Mouse (Mus musculus): Measurements from ENCODE around the gene Col1a1. TPM values are rescaled to one million over a fixed set of nuclear protein-coding genes. Genes with fewer than 3 reads are reported as not detected.

The Col1a1 gene
- polyA plus RNA-seq, 1 experiment from 2014 or later: 2.2 TPM

DNA sequence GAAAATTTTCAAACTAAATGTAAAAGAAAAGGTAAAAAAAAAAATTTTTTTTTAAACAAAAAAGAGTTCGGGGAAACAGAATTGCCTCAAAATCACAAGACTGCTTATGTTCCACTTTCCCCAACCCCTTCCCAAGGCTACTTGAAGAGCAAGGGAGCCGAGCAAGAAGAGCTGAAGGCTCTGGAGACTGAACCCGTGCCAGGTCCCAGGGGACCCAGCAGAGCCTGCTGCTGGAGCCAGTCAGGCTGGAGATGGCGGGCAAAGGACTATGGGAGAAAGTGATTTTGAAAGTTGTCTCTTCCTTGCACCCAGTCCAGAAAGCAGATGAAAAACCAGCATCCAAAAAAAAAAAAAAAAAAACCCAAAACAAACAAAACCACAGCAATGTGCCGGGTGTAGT, 49.8 kb downstream of the Col1a1 start:
- no peak for DNase-seq (ENCODE audit: low read depth, low spot score)
- CTCF ChIA-PET: interaction anchor here (1.3 kb wide), 1 partner anchor 14 kb away, joined by 6 read pairs; no protein-coding TSS in a partner anchor
- ATAC-seq: no peak
- no peak for TF ChIP-seq CTCF (IDR thresholded peaks at IDR 0.05)
- POLR2A ChIA-PET: interaction anchor here (0.7 kb wide), 1 partner anchor 34 kb away, joined by 7 read pairs; no protein-coding TSS in a partner anchor
- H3K27me3 ChIP-seq: no peaks in the 10 kb centered on the region
- in situ Hi-C loops (cut with MboI; ENCODE audit: low pct_unique_long_range_greater_than_20kb): no loop called here

DNA sequence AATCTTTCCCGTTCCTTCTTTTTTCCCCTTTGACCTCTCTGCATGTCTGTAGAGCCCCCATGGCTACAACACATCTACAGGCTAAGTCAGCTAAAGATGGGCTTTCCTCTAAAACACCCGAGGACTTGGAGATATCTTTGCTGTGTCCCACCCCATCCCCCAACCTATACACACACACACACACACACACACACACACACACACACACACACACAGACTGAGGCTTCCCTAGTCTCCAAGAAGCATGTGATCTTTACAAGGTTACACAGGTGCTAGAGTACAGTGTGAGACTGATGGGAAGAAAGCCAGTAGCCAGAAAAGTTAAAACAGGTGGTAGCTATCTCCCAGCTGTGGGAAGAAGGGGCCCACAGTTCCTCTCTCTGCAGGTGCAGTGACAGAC, 50.4 kb downstream of the Col1a1 start:
- in situ Hi-C loops (cut with MboI; ENCODE audit: low pct_unique_long_range_greater_than_20kb): no loop called here
- CTCF ChIA-PET: interaction anchor here (1.0 to 1.3 kb wide), 3 partner anchors 14 to 44 kb away, joined by 3 to 6 read pairs (median 5); no protein-coding TSS in a partner anchor
- TF ChIP-seq CTCF (IDR thresholded peaks at IDR 0.05): no peak
- POLR2A ChIA-PET: interaction anchor here (0.6 kb wide), 1 partner anchor 102 kb away, joined by 3 read pairs; no protein-coding TSS in a partner anchor
- no peaks in the 10 kb centered on the region for H3K27me3 ChIP-seq
- no peak for DNase-seq (ENCODE audit: low read depth, low spot score)
- ATAC-seq: no peak

DNA sequence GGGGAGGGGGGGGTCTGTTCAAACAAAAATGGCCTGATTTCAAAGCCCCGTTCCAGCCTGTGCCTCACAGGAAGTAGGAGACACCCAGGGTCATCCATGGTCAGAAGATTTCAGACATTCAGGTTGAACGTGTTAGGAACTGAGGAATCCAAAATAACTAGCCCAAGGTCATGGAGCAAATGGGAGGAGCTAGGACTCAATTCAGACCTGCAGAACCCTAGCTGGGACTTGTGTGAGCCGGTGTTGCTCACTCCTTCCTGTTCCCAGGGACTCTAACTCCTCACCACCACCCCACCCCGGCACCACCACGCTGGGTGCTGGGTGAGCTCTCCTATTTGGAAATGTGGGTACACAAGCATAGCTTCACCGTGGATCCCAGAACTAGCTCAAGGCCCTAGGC, 51.3 kb downstream of the Col1a1 start:
- POLR2A ChIA-PET: interaction anchor here (0.5 to 0.6 kb wide), 2 partner anchors 75 to 101 kb away, joined by 3 read pairs; no protein-coding TSS in a partner anchor
- no peaks in the 10 kb centered on the region for H3K27me3 ChIP-seq
- DNase-seq (ENCODE audit: low read depth, low spot score) (no peak), ATAC-seq (no peak)
- TF ChIP-seq CTCF (IDR thresholded peaks at IDR 0.05): no peak
- in situ Hi-C loops (cut with MboI; ENCODE audit: low pct_unique_long_range_greater_than_20kb): no loop called here
- CTCF ChIA-PET: interaction anchor here (0.9 to 1.3 kb wide), 3 partner anchors 13 to 45 kb away, joined by 3 to 5 read pairs (median 3); no protein-coding TSS in a partner anchor

DNA sequence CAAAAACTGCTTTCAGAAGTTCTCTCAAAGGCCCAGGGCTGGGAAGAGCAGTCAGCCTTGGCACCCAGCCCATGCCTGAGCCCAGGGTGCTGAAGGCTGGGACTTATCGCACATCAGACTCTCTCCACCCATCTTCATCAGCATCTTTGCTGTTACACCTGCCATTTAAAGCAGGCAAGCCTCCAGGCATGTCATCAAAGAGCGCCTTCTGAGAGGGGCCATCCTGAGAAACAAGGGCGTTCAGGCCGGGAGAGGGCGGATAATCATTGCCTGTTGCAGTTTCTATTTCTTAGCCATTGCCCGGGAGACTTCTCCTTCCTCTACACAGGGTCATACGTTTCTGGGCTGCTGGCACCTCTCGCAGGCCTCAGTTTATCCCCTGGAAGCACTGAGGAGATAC, 51.8 kb downstream of the Col1a1 start:
- ChIA-PET CTCF (interaction anchor here (0.9 kb wide), 1 partner anchor 13 kb away, joined by 3 read pairs; no protein-coding TSS in a partner anchor), POLR2A (no interaction called here)
- no peak for TF ChIP-seq CTCF (IDR thresholded peaks at IDR 0.05)
- H3K27me3 ChIP-seq: no peaks in the 10 kb centered on the region
- ATAC-seq (no peak), DNase-seq (ENCODE audit: low read depth, low spot score) (no peak)
- in situ Hi-C loops (cut with MboI; ENCODE audit: low pct_unique_long_range_greater_than_20kb): no loop called here

DNA sequence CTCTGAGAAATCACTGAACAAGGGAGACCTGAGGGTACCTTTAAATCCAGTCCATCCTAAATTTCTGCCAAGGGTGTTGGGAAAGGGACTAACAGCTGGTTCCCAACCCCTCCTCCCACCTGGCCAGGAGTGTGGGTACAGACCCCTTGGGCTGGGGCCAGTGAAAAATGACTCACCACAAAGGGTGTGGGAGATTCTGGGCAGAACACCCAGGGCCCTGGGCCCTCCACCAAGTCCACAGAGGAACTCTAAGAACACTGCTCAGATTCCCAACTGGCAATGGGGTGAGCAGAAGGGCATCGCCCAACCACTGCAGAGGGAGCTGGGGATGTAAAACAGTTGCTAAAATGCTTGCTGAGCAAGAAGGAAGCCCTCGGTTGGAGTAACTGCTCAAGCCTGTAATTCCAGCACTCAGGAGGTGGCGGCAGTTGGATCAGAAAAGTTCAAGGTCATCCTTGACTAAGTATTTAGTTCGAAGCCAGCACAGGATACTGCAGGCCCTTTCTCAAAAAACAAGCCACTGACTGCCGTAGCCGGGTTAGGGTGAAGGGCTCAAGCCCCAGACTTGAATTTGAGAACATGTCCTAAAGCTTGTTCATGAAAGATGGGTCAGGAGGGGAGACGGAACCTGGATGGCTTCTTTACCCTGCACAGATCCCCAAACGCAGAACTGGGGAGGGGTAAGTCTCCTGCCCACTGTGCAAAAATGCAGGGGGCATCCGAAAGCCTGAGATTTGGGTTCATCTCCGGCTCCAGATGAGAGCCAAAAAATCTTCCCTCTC, 52.9 kb downstream of the Col1a1 start:
- POLR2A ChIA-PET: interaction anchor here (0.6 to 2.4 kb wide), 5 partner anchors 9 to 1990 kb away, joined by 3 to 6 read pairs (median 5); no protein-coding TSS in a partner anchor
- DNase-seq (ENCODE audit: low read depth, low spot score): no peak

DNA sequence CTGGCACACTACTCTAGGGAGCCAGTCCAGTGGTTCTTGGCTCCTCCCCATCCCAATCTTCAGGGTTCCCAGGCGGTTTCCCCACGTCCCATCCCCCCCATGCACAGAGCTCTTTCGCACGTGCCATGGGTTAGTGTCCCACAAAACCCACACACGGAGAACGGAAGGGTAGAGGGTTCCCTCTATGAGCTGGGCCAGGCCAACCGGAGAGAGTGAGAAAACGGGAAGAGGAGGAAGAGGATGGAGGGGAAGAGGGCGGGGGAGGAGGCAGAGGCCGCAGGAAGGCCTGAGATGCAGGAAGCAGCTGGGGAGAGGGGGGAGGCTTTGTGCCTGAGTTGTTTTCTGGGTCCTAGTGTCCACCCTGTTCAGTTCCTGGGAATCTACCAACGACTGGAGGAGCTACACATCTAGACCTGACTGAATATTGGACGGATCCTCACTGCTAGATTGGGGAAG, 53.6 kb downstream of the Col1a1 start:
- TF ChIP-seq CTCF (IDR thresholded peaks at IDR 0.05): no peak
- DNase-seq (ENCODE audit: low read depth, low spot score) (no peak), ATAC-seq (peak; percentile 17)
- H3K27me3 ChIP-seq: no peaks in the 10 kb centered on the region
- ChIA-PET CTCF (interaction anchor here (1.3 to 2.5 kb wide), 6 partner anchors 11 to 52 kb away, joined by 4 to 13 read pairs (median 4); no protein-coding TSS in a partner anchor), POLR2A (interaction anchor here (0.6 to 3.0 kb wide), 7 partner anchors 10 to 287 kb away, joined by 3 to 18 read pairs (median 6); no protein-coding TSS in a partner anchor)
- in situ Hi-C loops (cut with MboI; ENCODE audit: low pct_unique_long_range_greater_than_20kb): no loop called here

More for the DNA sequence above, 52.9 kb downstream of the Col1a1 start:
- no peak for TF ChIP-seq CTCF (IDR thresholded peaks at IDR 0.05)
- ATAC-seq: no peak
- CTCF ChIA-PET: interaction anchor here (1.3 to 2.5 kb wide), 5 partner anchors 10 to 53 kb away, joined by 4 to 13 read pairs (median 4); no protein-coding TSS in a partner anchor
- in situ Hi-C loops (cut with MboI; ENCODE audit: low pct_unique_long_range_greater_than_20kb): no loop called here
- H3K27me3 ChIP-seq: no peaks in the 10 kb centered on the region

DNA sequence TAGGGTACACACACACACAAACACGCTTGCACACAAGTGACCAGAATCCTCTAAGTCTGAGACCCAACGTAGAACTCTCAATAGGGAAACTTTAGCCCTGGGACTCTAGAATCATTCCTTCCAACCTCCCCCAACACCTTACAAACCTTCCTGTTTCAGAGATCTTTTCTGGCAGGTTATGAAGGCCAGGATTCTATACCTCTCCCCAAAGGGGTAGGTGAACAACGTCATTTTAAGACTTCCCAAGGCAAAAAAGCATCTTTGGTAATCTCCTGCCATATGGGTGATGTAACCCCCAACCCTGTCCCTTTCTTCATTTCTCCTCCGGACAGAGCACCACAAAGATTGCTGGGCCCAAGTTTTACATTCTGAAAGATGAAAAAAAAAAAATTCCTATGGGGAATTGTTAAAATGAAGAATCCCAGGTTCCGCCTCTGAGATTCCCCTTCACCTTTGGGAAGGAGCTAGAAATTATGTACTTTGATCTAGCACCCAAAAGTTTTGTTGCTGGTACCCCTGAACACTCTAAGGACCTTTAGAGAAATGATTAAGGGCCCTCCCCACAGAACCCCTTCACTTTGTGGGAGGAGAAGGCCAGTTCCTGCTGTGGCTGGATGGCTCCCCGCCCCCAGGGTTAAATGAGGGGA, 54.2 kb downstream of the Col1a1 start:
- DNase-seq (ENCODE audit: low read depth, low spot score): no peak
- ChIA-PET CTCF (interaction anchor here (1.0 to 2.5 kb wide), 8 partner anchors 10 to 52 kb away, joined by 3 to 13 read pairs (median 4); no protein-coding TSS in a partner anchor), POLR2A (interaction anchor here (0.6 to 3.0 kb wide), 10 partner anchors 10 to 1022 kb away, joined by 3 to 18 read pairs (median 6); partner anchors contain the start of genes Gm20390 and Nme1)
- no peak for TF ChIP-seq CTCF (IDR thresholded peaks at IDR 0.05)
- no peaks in the 10 kb centered on the region for H3K27me3 ChIP-seq
- in situ Hi-C loops (cut with MboI; ENCODE audit: low pct_unique_long_range_greater_than_20kb): no loop called here
- no peak for ATAC-seq

DNA sequence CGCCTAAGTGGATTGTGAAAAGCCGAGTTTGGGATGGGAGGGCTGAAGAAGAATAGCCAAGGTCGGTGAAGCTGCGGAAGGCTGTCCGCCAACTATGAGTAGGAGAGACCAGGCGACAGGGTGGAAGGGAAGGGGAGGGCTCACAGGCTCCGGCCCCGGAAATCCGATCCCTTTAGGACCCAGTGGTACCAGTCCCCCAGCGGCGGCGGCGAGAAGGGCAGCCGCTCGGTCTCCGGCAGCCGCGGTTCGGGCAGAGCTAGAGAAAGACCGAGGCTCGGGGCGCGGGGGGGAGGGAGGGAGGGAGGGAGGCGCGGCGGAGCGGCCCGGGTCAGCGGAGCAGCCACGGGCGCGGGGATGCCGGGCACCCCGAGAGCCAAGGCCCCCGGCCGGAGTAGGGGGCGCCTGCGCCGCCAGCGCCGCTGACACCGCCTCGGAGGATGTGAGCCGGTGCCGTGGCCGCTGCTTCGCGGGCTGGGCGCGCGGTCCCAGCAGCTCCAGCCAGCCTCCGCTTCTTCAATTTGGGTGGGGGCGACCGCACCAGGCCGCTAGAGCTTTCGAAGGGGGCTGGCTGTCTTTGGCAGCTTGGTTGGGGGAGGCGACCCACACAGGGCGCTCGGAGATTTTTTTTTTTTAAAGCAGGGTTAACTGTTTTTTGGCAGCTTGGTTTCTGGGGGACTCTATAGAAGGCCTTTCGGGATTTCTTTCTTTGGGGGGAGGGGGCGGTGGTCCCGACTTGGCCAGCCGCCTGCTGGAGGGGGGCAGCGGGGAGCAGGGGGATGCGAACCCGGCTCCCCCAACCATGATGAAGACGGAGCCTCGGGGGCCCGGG, 54.9 kb downstream of the Col1a1 start, which contains the start of gene Ppp1r9b:
Ppp1r9b (plus strand) TSS at position 287 of the 829 bp plus-strand sequence.
- no peak for TF ChIP-seq CTCF (IDR thresholded peaks at IDR 0.05)
- no peaks in the 10 kb centered on the region for H3K27me3 ChIP-seq
- ATAC-seq (peak; percentile 37), DNase-seq (ENCODE audit: low read depth, low spot score) (no peak)
- in situ Hi-C loops (cut with MboI; ENCODE audit: low pct_unique_long_range_greater_than_20kb): no loop called here
- POLR2A ChIA-PET: interaction anchor here (0.6 to 3.0 kb wide), 12 partner anchors 9 to 1023 kb away, joined by 3 to 18 read pairs (median 4); partner anchors contain the start of genes Gm20390, Nme1 and Sgca
- CTCF ChIA-PET: interaction anchor here (1.0 to 2.5 kb wide), 5 partner anchors 9 to 21 kb away, joined by 3 to 10 read pairs (median 4); no protein-coding TSS in a partner anchor
